In genomic region chr6:11793366-11793765, GRCm38 (mm10) we compare ENCODE assay signal across 9 mouse cellular contexts.
A peak's percentile ranks its signal among the peaks of the same experiment; 100 is the strongest.
DNase-seq lines count a peak whose midpoint lies in the region; ATAC-seq and TF ChIP-seq lines count a peak whose summit lies in the region.
"Had no signal": no experiment of that assay in that cellular context is flagged by ENCODE, and none has a peak within 500 bp of the region (broad histone marks: within the 10 kb centered on the region; RNA-seq: fewer than 3 reads in every experiment).

No protein-coding gene starts in this region.

- no peaks in the 10 kb centered on the region for H3K4me1 ChIP-seq in E14TG2a.4 (replicated peaks; ENCODE audit: low read depth, low read length)
- H3K4me1 ChIP-seq: heart, embryonic 15.5 days had no signal

- TF ChIP-seq CTCF in E14TG2a.4 (conservative IDR thresholded peaks at IDR 0.05; ENCODE audit: low read length): peak; percentile 70

- H3K9me3 ChIP-seq in E14TG2a.4 (ENCODE audit: low read length): peaks cover 10% of the 10 kb centered on the region; the same call in 1 of the 2 replicates
- H3K9me3 ChIP-seq: heart, embryonic 15.5 days had no signal

- DNase-seq in WW6 (ENCODE audit: low read depth, low spot score): peak; percentile 9
- DNase-seq in cerebellum, postnatal 25 days: peak; percentile 49 to 66
- DNase-seq in layer of hippocampus, adult 8-10 months (ENCODE audit: low spot score in 2 of 2): peak; percentile 9 to 36
- peak; percentile 54 for DNase-seq in lung, postnatal 10 days
- DNase-seq in ovary, postnatal 36 days (ENCODE audit: low spot score): peak; percentile 10

- H3K27me3 ChIP-seq in E14TG2a.4 (ENCODE audit: insufficient read depth, low read length): no peaks in the 10 kb centered on the region
- H3K27me3 ChIP-seq: heart, embryonic 15.5 days had no signal

- no peaks in the 10 kb centered on the region for H3K36me3 ChIP-seq in E14TG2a.4 (ENCODE audit: insufficient read depth, low read length)
- H3K36me3 ChIP-seq: heart, embryonic 15.5 days had no signal

- peak; percentile 84 for ATAC-seq in granulocyte monocyte progenitor cell, adult 5-6 weeks (replicated peaks; ENCODE audit: poor library complexity, severe bottlenecking)
- no peak for ATAC-seq in inflammation-experienced regulatory T-cells, adult 6 months

- H3K4me3 ChIP-seq in E14TG2a.4 (replicated peaks; ENCODE audit: low read length): no peak overlapping the region
- H3K4me3 ChIP-seq: heart, embryonic 15.5 days had no signal
